Mouse (Mus musculus): ENCODE measurements around the gene Col8a2. TPM values are rescaled to one million over a fixed set of nuclear protein-coding genes. Genes with fewer than 3 reads are reported as not detected.

The Col8a2 gene
- total RNA-seq, 4 experiments from 2014 or later = 3.5 to 4.6 (median 4.0) TPM

GRCm38 (mm10) chr4:126301584-126302309, 15.2 kb downstream of the Col8a2 start:
- DNase-seq = no peak

- no peak for DNase-seq
Measured at GRCm38 (mm10) chr4:126303877-126304276, 17.3 kb downstream of the Col8a2 start.

DNA sequence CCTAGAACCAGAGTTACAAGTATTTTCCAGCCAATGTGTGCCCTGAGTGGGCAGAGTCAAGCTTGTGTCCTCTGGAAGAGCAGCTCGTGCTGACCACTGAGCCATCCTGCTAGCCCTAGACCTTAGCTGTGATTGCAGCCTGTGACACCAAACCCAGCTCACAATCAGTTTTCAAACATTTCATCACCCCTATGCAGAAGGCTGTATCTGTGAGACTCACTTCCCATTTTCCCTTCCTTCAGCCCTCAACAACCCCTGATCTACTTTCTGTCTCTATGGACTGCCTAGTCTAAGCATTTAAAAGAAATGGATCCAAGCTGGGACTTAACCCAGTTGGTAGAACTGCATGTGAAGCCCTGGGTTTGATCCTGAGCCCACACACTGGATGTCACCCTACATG, 18.8 kb downstream of the Col8a2 start:
- DNase-seq = no peak

DNA sequence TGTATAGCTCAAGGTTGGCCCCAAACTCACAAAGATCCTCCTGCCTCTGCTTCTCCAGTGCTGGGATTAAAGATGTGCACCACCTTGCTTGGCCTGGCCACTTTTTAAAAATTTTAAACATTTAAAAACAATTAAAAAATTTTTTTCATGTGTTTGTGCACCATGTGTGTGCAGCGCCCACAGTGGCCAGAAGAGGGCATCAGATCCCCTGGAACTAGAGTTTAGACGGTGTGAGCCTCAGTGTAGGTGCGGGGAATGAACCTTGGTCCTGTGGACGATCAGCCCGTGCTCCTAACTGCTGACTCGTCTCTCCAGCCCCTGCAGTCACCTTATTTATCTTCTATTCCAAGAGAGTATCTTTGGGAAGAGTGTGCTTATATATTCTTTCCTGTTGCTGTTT, 19.5 kb downstream of the Col8a2 start:
- DNase-seq = no peak

GRCm38 (mm10) chr4:126306827-126307226, 20.2 kb downstream of the Col8a2 start:
- no peak for DNase-seq

- no peak for DNase-seq
Measured at GRCm38 (mm10) chr4:126309211-126309921, 22.8 kb downstream of the Col8a2 start.

DNA sequence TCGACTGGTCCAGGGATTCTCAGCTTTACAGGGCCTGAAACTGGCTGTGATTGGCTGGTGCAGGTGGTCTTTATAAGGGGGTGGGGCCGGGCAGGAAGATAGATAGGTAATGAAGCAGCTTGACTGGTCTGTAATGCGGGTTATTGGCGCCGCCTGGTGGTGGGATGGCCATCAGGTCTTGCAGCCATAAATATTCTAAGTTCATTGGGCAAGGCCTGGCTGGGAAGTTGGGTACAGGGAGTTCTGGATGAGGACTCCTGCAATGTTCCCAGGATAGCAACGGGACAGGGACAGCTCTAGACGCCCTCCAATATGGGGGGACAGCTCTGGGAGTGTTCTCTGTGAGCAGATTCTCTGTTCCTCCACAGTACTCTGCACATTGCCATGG, 23.3 kb downstream of the Col8a2 start:
- DNase-seq = peak; percentile 65

DNA sequence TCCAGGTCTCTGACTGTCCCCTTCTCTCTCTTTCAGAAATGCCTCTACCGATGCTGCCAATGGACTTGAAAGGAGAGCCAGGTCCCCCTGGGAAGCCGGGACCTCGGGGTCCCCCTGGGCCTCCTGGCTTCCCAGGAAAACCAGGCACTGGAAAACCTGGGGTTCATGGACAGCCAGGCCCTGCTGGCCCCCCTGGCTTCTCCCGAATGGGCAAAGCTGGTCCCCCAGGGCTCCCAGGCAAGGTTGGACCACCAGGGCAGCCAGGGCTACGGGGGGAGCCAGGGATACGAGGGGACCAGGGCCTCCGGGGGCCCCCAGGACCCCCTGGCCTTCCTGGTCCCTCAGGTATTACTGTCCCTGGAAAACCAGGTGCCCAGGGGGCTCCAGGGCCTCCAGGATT, 23.8 kb downstream of the Col8a2 start:
- DNase-seq = no peak

- no peak for DNase-seq
Measured at GRCm38 (mm10) chr4:126311566-126312200, 25.1 kb downstream of the Col8a2 start.

DNA sequence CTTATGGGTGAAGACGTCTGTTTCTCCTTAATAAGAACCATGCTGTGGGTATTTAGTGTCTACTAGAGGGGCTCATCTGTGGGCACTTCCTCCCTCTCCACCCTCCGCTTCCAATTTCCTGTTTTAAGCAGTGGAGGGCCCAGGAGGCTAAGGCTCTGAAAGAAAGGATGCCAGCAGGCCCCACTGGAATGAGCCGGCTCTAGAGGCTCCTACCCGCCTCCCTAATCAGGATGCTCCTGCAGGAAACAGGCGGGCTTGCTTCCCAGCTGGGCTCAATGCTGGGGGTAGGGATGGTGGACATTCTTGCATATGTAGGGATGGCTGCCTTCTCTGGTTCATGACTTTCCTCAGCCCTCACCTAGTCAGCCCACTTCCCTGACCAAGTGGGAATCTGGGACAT, 26.6 kb downstream of the Col8a2 start:
- no peak for DNase-seq

DNA sequence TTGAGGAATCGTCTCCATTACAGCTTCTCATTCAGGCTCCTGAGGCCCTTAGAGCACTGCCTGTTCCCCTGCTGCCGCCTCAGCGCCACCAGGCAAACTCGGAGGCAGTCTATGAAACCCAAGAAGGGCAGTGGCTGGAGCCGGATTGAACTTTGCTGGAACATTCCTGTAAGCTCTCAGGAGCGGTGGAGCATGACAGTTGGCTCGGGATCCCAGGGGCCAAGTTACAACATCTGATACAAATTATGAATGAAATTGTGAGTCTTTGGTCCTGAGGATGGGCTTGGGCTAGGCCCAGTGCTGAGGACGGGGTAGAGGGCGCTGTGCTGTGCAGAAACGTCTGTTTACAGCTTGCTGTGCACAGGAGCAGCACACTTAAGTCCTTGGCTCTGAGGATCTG, 27.8 kb downstream of the Col8a2 start:
- no peak for DNase-seq

- DNase-seq = no peak
Measured at GRCm38 (mm10) chr4:126315931-126316330, 29.3 kb downstream of the Col8a2 start.

GRCm38 (mm10) chr4:126316443-126317040, 29.9 kb downstream of the Col8a2 start:
- no peak for DNase-seq

GRCm38 (mm10) chr4:126319806-126320205, 33.2 kb downstream of the Col8a2 start:
- no peak for DNase-seq

GRCm38 (mm10) chr4:126321111-126321853, 34.7 kb downstream of the Col8a2 start, which contains the start of gene Adprhl2:
Adprhl2 (minus strand) TSS chr4:126321703.
- peak; percentile 93 for DNase-seq

GRCm38 (mm10) chr4:126321854-126322511, 35.4 kb downstream of the Col8a2 start:
- no peak for DNase-seq

GRCm38 (mm10) chr4:126322646-126323045, 36.1 kb downstream of the Col8a2 start:
- DNase-seq = no peak

- DNase-seq = no peak
Measured at GRCm38 (mm10) chr4:126324861-126325260, 38.3 kb downstream of the Col8a2 start.

- no peak for DNase-seq
Measured at GRCm38 (mm10) chr4:126325281-126325861, 38.8 kb downstream of the Col8a2 start, which contains the start of gene Tekt2. Tekt2 (minus strand) TSS chr4:126325688.

- no peak for DNase-seq
Measured at GRCm38 (mm10) chr4:126326036-126326435, 39.4 kb downstream of the Col8a2 start.

DNA sequence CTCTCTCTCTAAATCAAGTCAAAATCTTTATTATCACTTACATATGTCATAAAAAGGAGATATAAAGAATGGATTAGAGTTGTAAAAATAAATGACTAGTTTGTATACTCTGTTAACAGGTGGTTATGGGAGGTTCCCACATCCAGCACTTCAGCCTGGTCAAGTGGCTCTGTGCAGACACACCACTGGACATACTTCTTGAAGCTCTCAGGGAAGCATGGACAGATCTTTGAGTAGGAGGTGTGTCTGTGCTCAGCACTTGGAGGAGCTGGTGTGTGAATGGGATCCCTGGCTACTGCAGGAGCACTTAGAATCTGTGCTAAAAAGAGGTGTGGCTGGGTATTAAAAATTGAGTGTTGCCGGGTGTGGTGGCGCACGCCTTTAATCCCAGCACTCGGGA, 43.7 kb downstream of the Col8a2 start:
- no peak for DNase-seq
